In genomic region chr10:68257358-68258056, GRCm38 (mm10) we compare ENCODE assay signal across 22 mouse cellular contexts. TPM values are rescaled to one million over a fixed set of nuclear protein-coding genes. Genes with fewer than 3 reads are reported as not detected.
DNase-seq lines count a peak whose midpoint lies in the region; ATAC-seq and TF ChIP-seq lines count a peak whose summit lies in the region.
"Had no signal": no experiment of that assay in that cellular context is flagged by ENCODE, and none has a peak within 500 bp of the region (broad histone marks: within the 10 kb centered on the region; RNA-seq: fewer than 3 reads in every experiment).

No protein-coding gene starts in this region.

- DNase-seq in adrenal gland, adult 2 months, result peak; percentile 58
- DNase-seq in adrenal gland, adult 18-20 months (ENCODE audit: low spot score in 2 of 2), result no peak
- DNase-seq in 416B (ENCODE audit: low read depth) (peak; percentile 46), CH12.LX (ENCODE audit: extremely low read depth) (no peak)
- DNase-seq in stomach, postnatal 0 days (ENCODE audit: low spot score), result no peak
- DNase-seq in right cerebral cortex, adult 18-20 months, result no peak
- DNase-seq in right cerebral cortex, postnatal 25 days, result no peak
- DNase-seq: adrenal gland, postnatal 14 days; cerebellum, adult 11-12 months; cerebellum, adult 9-10 months; cerebellum, postnatal 25 days; gastrocnemius, postnatal 36 days; heart, adult 11 months; heart, postnatal 36 days; kidney, adult 8-10 months had no signal

- TF ChIP-seq POLR2A in CH12.LX (IDR thresholded peaks at IDR 0.05; ENCODE audit: low read depth, low read length), result no peak

- no peak overlapping the region for H3K4me3 ChIP-seq in CH12.LX (replicated peaks in 1 of 3; ENCODE audit: low read depth in 2 of 3, low read length in 2 of 3, poor library complexity in 1 of 3)
- no peak overlapping the region for H3K4me3 ChIP-seq in stomach, postnatal 0 days (ENCODE audit: low read depth, low read length)
- H3K4me3 ChIP-seq: embryonic facial prominence, embryonic 15.5 days; erythroblast, embryonic 14.5 days; forebrain, embryonic 10.5 days; hindbrain, embryonic 15.5 days had no signal

- H3K9me3 ChIP-seq in CH12.LX (replicated peaks; ENCODE audit: low read length), result no peaks in the 10 kb centered on the region
- no peaks in the 10 kb centered on the region for H3K9me3 ChIP-seq in stomach, postnatal 0 days (ENCODE audit: control insufficient read depth, low read length)
- H3K9me3 ChIP-seq: embryonic facial prominence, embryonic 15.5 days; forebrain, embryonic 10.5 days; hindbrain, embryonic 15.5 days had no signal

- no peak for TF ChIP-seq EP300 in CH12.LX (IDR thresholded peaks at IDR 0.05; ENCODE audit: low read length)
- TF ChIP-seq EP300 in stomach, postnatal 0 days (optimal IDR thresholded peaks at IDR 0.05), result no peak

- peaks cover 10 to 45% of the 10 kb centered on the region in 2 experiments for H3K4me1 ChIP-seq in CH12.LX (ENCODE audit: control insufficient read depth in 1 of 2, insufficient read depth in 2 of 2)
- 0 out of 2 replicates have a peak, but pooled peaks cover 2% of the 10 kb centered on the region for H3K4me1 ChIP-seq in stomach, postnatal 0 days (replicated peaks; ENCODE audit: control insufficient read depth, insufficient read depth)
- H3K4me1 ChIP-seq: hindbrain, embryonic 15.5 days had no signal

- TF ChIP-seq CTCF in CH12.LX (conservative IDR thresholded peaks at IDR 0.05 in 1 of 2, IDR thresholded peaks at IDR 0.05 in 1 of 2; ENCODE audit: low read depth in 2 of 2, low read length in 2 of 2), result no peak
- no peak for TF ChIP-seq CTCF in stomach, postnatal 0 days (IDR thresholded peaks at IDR 0.05; ENCODE audit: low read depth)

- in situ Hi-C loops in CH12.LX (cut with MboI; ENCODE audit: low pct_ligation_motif_present, low pct_unique_long_range_greater_than_20kb, low sequenced_read_pairs), result no loop called here

- H3K27ac ChIP-seq in CH12.LX (ENCODE audit: insufficient read depth, low read depth), result no peak overlapping the region
- no peak overlapping the region for H3K27ac ChIP-seq in stomach, postnatal 0 days (replicated peaks)
- H3K27ac ChIP-seq: embryonic facial prominence, embryonic 15.5 days; forebrain, embryonic 10.5 days; hindbrain, embryonic 15.5 days had no signal

- dilution Hi-C loops in CH12.LX (cut with MboI; ENCODE audit: extremely low pct_ligation_motif_present, extremely low pct_unique_long_range_greater_than_20kb, low sequenced_read_pairs), result no loop called here

- peaks cover 3 to 21% of the 10 kb centered on the region in 2 experiments for H3K36me3 ChIP-seq in CH12.LX (replicated peaks in 1 of 2; ENCODE audit: control insufficient read depth in 1 of 2, insufficient read depth in 1 of 2, low read length in 1 of 2)
- H3K36me3 ChIP-seq in stomach, postnatal 0 days (ENCODE audit: control insufficient read depth, insufficient read depth, low read length), result no peaks in the 10 kb centered on the region
- H3K36me3 ChIP-seq: hindbrain, embryonic 15.5 days had no signal

- TF ChIP-seq RAD21 in CH12.LX (IDR thresholded peaks at IDR 0.05; ENCODE audit: low read depth, low read length), result no peak

- peaks cover 2% of the 10 kb centered on the region for H3K79me2 ChIP-seq in CH12.LX (replicated peaks; ENCODE audit: control insufficient read depth, extremely low read depth, insufficient read depth, poor library complexity, severe bottlenecking)

- 77% methylated on average over 10 of the region's 10 CpGs for WGBS in stomach, postnatal 0 days

- no peaks in the 10 kb centered on the region for H3K27me3 ChIP-seq in CH12.LX (replicated peaks)
- H3K27me3 ChIP-seq in stomach, postnatal 0 days (ENCODE audit: control insufficient read depth, insufficient read depth, low read length), result no peaks in the 10 kb centered on the region
- H3K27me3 ChIP-seq: embryonic facial prominence, embryonic 15.5 days; hindbrain, embryonic 15.5 days had no signal

- ATAC-seq in stomach, postnatal 0 days (ENCODE audit: low FRiP score, low TSS enrichment), result peak; percentile 68; the same call in 1 of the 2 replicates
- ATAC-seq: forebrain, embryonic 14.5 days; intestine, postnatal 0 days had no signal

- no peak overlapping the region for H3K4me2 ChIP-seq in CH12.LX (ENCODE audit: insufficient read depth, low read depth, poor library complexity, severe bottlenecking)
- H3K4me2 ChIP-seq in stomach, postnatal 0 days (replicated peaks; ENCODE audit: low read depth), result no peak overlapping the region
- H3K4me2 ChIP-seq: embryonic facial prominence, embryonic 15.5 days; hindbrain, embryonic 15.5 days had no signal

- 0 out of 2 replicates have a peak overlapping the region, but pooled peaks have one; percentile 3 for H3K9ac ChIP-seq in CH12.LX (ENCODE audit: insufficient read depth, low read depth)
- no peak overlapping the region for H3K9ac ChIP-seq in stomach, postnatal 0 days (ENCODE audit: low read length)
- H3K9ac ChIP-seq: embryonic facial prominence, embryonic 15.5 days; hindbrain, embryonic 15.5 days had no signal

TF ChIP-seq in CH12.LX, 34 proteins besides CTCF, POLR2A, EP300 and RAD21:
- TF ChIP-seq NELFE (IDR thresholded peaks at IDR 0.05; ENCODE audit: low read depth, low read length), result no peak
- peak; percentile 78 for TF ChIP-seq BHLHE40 (IDR thresholded peaks at IDR 0.05; ENCODE audit: low read depth, low read length)
- TF ChIP-seq KAT2A (IDR thresholded peaks at IDR 0.05; ENCODE audit: insufficient replicate concordance, low read length), result no peak
- TF ChIP-seq POLR2AphosphoS2 (IDR thresholded peaks at IDR 0.05; ENCODE audit: low read depth, low read length), result no peak
- 0 out of 2 replicates have a peak, but pooled peaks have one; percentile 30 for TF ChIP-seq MYC (IDR thresholded peaks at IDR 0.05; ENCODE audit: low read depth, low read length)
- peak; percentile 72 for TF ChIP-seq NRF1 (IDR thresholded peaks at IDR 0.05; ENCODE audit: low read depth, low read length)
- TF ChIP-seq MEF2A (IDR thresholded peaks at IDR 0.05; ENCODE audit: borderline replicate concordance, low read depth, low read length), result 0 out of 2 replicates have a peak, but pooled peaks have one; percentile 19
- no peak for TF ChIP-seq GABPA (IDR thresholded peaks at IDR 0.05; ENCODE audit: insufficient replicate concordance, low read depth, low read length)
- no peak for TF ChIP-seq MXI1 (IDR thresholded peaks at IDR 0.05; ENCODE audit: low read depth, low read length)

RNA-seq across cellular contexts. Expression of gene Arid5b, which starts 21.0 kb away (rescaled TPM):
- 10 to 100 TPM; 19.8 to 25.1 TPM for total RNA-seq in adrenal gland, adult 2 months (2021)
- polyA plus RNA-seq in adrenal gland, adult 2 months (2012; rRNA removed), result 3.2 and 6.2 TPM in 2 replicates
- 10 to 100 TPM; 14.0 to 25.3 TPM for total RNA-seq in adrenal gland, adult 18-20 months (2021)
- total RNA-seq in CH12.LX (2012; rRNA removed), result 1.2 and 1.8 TPM in 2 replicates
- total RNA-seq in CH12.LX (2014; rRNA removed), result 1.1 and 1.3 TPM in 2 replicates
- 2.0 and 2.6 TPM in 2 replicates for polyA plus RNA-seq in CH12.LX (2012; ENCODE audit: insufficient read length, low read depth)
- polyA plus RNA-seq in stomach, postnatal 0 days (2015; fragmentation: Nextera tagmentation; extraction: Ambion mirVana), result 17.9 and 18.3 TPM in 2 replicates
- total RNA-seq: MEL had no signal

Comparison
In these comparisons a context has a peak if more than half of its experiments do, and no peak if none do; other contexts are left out.
1. DNase-seq: peak in adrenal gland, adult 2 months (single experiment) and 416B (single experiment); none in adrenal gland, adult 18-20 months (0 of 2), CH12.LX (single experiment), stomach, postnatal 0 days (single experiment), right cerebral cortex, adult 18-20 months (single experiment) and right cerebral cortex, postnatal 25 days (single experiment).
2. RNA of gene Arid5b, which starts 21.0 kb away (total RNA-seq): 14.0 to 25.3 TPM in adrenal gland, adult 18-20 months and 19.8 to 25.1 TPM in adrenal gland, adult 2 months; 1.1 to 1.8 TPM in CH12.LX; every median in the first group is over 4 times any median in the second.